Mouse (Mus musculus) ovary, postnatal 14 days (tissue): ENCODE data around the gene Arl15.

Experiments
- DNase-seq: peaks from one replicate; pipeline ENCODE4 v3.0.0; 2022; ENCODE audit warnings: low spot score

Arl15 gene

GRCm38 (mm10) chr13:113800246-113800645, 5.9 kb downstream of the Arl15 start:
- DNase-seq = no peak

- no peak for DNase-seq
Observed at GRCm38 (mm10) chr13:113802571-113802970, 8.3 kb downstream of the Arl15 start.

- DNase-seq = no peak
Observed at GRCm38 (mm10) chr13:113811141-113811540, 16.8 kb downstream of the Arl15 start.

GRCm38 (mm10) chr13:113811910-113812592, 17.7 kb downstream of the Arl15 start:
- no peak for DNase-seq

GRCm38 (mm10) chr13:113812593-113812975, 18.3 kb downstream of the Arl15 start:
- no peak for DNase-seq

- no peak for DNase-seq
Observed at GRCm38 (mm10) chr13:113814121-113814520, 19.8 kb downstream of the Arl15 start.

GRCm38 (mm10) chr13:113815697-113816420, 21.6 kb downstream of the Arl15 start:
- DNase-seq = no peak

- DNase-seq = no peak
Observed at GRCm38 (mm10) chr13:113816421-113816810, 22.1 kb downstream of the Arl15 start.

GRCm38 (mm10) chr13:113819006-113819405, 24.7 kb downstream of the Arl15 start:
- no peak for DNase-seq

GRCm38 (mm10) chr13:113820176-113820575, 25.9 kb downstream of the Arl15 start:
- DNase-seq = no peak

GRCm38 (mm10) chr13:113821891-113822290, 27.6 kb downstream of the Arl15 start:
- DNase-seq = no peak

GRCm38 (mm10) chr13:113824027-113824426, 29.7 kb downstream of the Arl15 start:
- no peak for DNase-seq

GRCm38 (mm10) chr13:113828633-113829032, 34.3 kb downstream of the Arl15 start:
- no peak for DNase-seq

GRCm38 (mm10) chr13:113829079-113829478, 34.8 kb downstream of the Arl15 start:
- DNase-seq = no peak

GRCm38 (mm10) chr13:113830805-113831204, 36.5 kb downstream of the Arl15 start:
- no peak for DNase-seq

GRCm38 (mm10) chr13:113832947-113833346, 38.6 kb downstream of the Arl15 start:
- DNase-seq = no peak

- DNase-seq = no peak
Observed at GRCm38 (mm10) chr13:113835921-113836320, 41.6 kb downstream of the Arl15 start.

- no peak for DNase-seq
Observed at GRCm38 (mm10) chr13:113838601-113839576, 44.6 kb downstream of the Arl15 start.

- DNase-seq = no peak
Observed at GRCm38 (mm10) chr13:113840421-113840820, 46.1 kb downstream of the Arl15 start.

- DNase-seq = no peak
Observed at GRCm38 (mm10) chr13:113842411-113843309, 48.4 kb downstream of the Arl15 start.

GRCm38 (mm10) chr13:113843310-113843649, 49.0 kb downstream of the Arl15 start:
- no peak for DNase-seq

- DNase-seq = no peak
Observed at GRCm38 (mm10) chr13:113843901-113844300, 49.6 kb downstream of the Arl15 start.
